Mouse (Mus musculus): ENCODE results near the gene Coq6.
"Not testable (repeated sequence)": the region's sequence is repeated elsewhere in the genome, so short reads cannot be mapped to it uniquely, and the experiment has no call there.

Gene Coq6

DNA sequence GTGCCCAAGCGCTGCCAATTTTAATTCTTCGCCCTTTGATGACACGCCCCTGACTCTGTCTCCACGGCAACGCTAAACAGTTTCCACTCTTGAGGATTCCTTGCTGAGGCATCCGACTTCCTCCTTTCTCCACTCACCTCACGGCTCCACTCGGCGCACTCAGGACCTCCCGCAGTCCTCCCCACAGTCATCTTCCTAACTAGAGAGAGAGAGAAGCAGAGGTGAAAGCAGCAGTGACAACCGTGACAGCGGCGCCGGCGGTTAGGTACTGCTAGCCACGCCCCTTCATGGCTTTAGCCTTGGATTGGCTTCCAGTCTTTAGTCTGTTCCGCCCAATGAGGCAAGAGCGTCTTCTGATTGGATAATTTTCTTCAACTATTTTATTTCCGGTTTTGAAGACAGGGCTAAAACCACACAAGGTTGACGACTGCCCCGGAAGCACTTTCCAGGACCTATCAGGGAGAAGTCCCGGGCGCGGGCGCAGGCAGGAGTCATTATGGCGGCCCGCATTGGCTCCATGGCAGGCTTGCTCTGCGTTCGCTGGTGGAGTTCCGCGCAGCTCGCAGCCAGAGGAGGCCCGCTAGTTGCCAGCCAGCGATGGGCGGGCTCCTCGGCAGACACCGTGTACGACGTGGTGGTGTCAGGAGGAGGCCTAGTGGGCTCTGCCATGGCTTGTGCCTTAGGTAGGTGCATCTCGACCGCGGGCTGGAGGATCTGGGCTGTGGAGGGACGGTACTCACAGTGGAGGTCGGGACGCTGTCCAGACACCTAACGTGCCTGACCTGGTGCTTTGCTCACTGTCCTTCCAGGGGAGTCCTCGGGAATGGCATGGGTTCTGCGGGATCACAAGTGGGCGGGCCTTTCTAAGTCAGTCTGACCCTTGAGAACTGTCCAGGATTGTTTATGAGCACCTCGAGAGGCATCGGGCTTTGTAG, at the start of gene Coq6, which contains the start of gene Fam161b:
Gene Coq6, plus strand, starts transcription at position 103 of the 935 bp plus-strand sequence.
Gene Fam161b, minus strand, starts transcription at position 279 of the 935 bp plus-strand sequence.
- DNase-seq (ENCODE audit: low spot score): peak; percentile 89

DNA sequence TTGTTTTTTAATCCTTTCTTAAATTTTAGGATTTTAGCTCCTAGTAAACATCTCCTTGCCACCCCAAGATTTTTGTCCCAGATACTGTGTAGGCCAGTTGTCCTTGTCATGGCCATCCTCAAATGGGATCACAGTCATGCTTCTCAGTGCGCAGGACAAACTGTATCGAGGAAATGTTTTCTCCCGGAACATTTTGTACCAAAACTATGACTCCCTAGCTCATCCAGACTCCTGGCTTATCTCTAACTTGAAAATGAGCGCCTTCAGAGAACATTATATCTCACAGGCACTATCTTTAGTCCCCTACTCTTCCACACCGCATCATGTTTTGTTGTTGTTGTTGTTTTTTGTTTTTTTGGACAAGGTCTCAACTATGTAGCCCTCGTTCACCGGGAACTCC, 45.5 kb upstream of the Coq6 start:
- no peak for DNase-seq (ENCODE audit: low spot score)

DNA sequence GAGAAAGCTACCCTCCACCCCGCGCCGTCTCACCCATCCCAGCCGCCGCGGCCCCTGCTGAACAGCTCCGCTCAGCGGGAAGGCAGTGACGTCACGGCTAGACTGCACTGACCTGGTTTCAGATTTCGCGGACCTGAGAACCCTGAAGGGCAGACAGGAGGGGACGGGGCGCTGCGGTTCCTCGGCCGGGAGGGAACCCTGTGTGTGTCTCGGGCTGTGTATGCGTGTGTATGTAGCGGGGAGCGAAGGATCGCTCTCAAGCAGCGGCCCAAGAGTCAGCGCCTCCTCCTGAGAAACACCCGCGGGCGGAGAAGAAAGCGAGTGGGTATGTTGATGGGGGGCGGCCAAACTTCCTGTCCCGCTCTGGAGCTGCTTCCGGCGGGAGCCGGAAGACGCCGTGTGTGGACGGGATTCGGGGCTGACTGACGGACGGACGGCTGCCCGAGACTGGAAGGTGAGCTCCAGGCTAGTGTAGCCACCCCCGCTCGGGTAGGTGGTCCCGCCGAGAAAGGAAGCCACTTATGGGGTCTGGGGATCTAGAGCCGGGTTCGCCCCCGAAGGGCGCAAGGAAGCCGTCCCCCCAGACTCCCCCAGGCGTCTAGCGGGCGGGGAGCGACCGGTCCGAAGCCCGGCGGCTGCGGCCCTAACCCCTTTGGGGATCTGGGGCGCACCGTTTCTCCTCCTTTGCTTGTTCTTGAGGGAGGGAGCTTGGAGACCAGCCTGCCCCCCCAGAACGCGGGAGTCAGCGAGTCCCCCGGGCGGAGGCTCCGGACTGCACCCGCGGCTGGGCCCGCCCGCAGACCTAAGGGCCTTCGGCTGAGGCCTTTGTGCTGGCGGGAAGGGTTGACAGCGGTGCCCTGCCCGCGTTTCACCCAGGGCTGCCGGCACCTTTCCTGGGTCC, 44.5 kb upstream of the Coq6 start, which contains the start of gene Zfp410:
Gene Zfp410, plus strand, starts transcription at position 132 of the 901 bp plus-strand sequence.
- peak; percentile 84 for DNase-seq (ENCODE audit: low spot score)

DNA sequence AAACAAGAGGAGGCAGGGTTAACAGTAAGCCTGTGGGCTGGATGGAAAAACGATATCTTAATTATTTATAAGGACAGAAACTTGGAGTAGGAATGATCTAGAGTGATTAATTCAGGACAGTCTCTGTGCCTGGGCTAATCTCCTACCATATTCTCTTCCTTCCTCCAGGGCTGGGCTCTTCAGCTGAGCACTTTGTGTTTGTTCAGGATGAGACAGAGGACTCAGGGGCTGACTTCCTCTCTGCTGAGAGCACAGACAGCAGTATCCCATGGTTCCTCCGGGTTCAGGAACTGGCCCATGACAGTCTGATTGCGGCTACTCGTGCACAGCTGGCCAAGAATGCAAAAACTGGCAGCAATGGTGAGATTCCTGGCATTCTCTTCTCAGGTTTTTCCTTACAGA, 34.3 kb upstream of the Coq6 start:
- no peak for DNase-seq (ENCODE audit: low spot score)

DNA sequence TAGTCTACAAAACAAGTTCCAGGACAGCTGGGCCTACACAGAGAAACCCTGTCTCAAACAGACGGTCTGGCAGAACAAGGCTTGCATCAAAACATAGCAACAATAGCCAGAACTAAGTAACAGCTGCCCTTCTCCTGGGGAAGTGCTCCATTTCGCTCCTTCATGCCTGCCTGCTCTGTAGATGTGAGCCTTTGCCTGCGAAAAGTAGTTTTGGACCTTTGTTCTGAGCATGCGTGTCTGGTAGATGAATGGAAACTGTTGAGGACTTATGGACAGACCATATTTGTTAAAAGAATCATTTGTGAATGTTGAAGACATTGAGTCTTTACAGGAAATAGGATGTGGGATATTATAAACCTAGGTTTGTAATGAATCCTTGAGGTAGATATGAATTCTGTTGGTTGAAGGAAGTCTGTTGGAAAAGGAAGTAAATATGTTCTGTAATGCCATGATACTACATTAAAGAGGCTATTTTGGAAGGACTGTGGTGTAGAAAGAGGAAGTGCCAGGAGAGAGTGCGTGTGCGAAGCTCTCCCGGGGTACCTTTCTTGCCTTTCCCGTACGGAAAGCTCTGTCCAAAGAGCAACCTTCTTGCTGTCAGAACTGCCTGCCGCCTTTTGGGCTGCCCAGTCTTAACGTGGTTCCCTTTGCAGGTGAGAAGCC, 24.4 kb upstream of the Coq6 start:
- DNase-seq (ENCODE audit: low spot score): no peak

DNA sequence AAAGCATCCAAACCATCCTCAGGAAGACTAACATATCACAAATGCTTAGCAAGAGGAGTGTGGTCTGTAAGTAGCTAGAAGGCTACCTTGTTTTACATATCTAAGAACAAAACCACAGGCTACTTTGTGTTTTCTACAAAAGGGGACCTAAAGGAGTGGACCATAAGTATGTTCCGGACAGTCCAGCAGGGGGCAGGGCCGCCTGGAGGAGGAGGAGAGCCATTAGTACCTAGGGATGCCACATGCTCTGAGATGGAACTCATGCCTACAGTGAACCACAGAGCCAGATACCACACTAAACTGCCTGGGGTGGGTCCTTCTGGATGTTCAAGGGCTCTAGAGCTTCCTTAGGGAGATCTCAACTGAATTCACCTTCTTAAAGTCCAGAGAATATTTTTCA, 14.3 kb upstream of the Coq6 start:
- peak; percentile 36 for DNase-seq (ENCODE audit: low spot score)

DNA sequence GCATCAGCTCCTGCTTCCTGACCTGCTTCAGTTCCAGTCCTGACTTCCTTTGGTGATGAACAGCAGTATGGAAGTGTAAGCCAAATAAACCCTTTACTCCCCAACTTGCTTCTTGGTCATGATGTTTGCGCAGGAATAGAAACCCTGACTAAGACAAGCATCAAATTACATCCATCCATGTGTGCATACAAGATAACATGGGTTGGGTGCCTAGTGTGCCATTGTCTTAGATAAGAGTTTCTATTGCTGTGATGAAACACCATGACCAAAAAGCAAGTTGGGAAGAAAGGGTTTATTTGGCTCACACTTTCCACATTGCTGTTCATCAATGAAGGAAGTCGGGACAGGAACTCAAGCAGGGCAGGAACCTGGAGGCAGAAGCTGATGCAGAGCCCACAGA, 2.8 kb upstream of the Coq6 start:
- not testable (repeated sequence) for DNase-seq (ENCODE audit: low spot score)

DNA sequence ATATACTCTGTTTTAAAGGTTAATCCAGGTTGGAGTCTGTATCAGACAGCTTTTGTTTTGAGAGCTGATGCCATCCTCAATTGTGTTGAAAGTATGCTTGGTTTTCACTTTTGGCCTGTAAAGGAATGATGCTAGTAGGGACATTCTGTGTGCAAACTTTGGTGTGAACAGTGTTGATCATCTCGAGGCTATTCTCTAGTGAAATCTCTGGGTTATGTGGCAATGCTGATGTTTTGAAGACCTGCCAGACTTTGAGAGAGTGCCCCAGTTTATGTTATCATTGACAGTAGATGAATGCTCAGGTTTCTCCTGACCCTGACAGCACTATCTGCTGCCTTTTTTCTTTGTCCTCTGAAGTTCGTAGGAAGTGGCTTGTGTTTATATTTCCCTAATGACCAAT, 1.4 kb downstream of the Coq6 start:
- DNase-seq (ENCODE audit: low spot score): no peak

DNA sequence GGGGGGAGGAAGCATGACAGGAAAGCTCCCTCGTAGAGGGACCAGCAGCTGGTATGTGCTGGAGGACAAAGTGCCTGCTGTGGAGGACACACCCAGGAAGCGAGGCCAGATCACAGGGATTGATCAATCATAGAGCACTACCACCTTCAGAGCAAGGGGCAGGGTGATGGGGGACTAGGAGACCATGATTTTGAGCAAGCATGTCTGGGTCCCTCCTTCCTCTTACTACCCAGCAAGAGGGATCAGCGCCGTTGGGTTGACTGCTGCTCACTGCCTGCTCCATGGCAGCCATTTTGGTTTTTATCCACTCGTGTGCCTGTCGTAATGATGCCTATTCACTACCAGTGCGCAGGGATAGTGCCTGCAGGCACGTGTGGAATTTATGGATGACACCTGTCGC, 2.8 kb downstream of the Coq6 start:
- DNase-seq (ENCODE audit: low spot score): no peak

DNA sequence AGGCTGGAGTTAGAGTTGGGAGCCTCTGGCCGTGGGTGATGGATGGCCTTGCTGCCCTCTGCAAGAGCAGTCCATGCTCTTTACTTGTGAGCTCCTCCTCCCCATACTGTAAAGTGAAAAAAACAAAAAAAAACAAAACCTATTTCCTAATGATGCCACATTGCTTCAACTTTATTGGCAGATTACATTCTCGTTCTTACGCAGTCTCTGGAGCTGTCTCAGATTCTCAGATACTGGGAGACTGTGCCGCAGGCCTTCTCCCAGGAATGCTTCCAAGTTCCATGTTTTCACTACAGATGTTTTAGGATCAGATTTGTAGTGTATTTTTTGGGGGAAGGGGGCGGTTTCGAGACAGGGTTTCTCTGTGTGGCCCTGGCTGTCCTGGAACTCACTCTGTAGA, 3.7 kb downstream of the Coq6 start:
- no peak for DNase-seq (ENCODE audit: low spot score)

DNA sequence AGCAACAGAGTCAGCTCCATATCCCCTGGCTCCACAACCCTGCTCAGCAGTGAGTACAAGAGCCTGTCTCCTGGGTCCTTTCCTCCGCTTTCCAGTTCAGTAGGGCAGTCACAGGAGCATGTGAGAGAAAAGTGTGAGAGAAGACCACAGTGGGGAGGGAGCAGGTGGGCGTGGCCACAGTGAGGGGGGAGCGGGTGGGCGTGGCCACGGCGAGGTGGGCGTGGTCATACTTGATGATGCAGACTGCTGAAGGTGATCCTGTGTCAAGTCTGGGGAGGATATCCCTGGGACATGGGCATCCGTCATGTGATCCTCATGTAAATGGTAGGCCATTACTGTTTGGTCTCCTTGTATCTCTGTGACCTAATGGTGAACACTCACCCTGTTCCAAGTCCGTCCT, 5.5 kb downstream of the Coq6 start:
- no peak for DNase-seq (ENCODE audit: low spot score)

DNA sequence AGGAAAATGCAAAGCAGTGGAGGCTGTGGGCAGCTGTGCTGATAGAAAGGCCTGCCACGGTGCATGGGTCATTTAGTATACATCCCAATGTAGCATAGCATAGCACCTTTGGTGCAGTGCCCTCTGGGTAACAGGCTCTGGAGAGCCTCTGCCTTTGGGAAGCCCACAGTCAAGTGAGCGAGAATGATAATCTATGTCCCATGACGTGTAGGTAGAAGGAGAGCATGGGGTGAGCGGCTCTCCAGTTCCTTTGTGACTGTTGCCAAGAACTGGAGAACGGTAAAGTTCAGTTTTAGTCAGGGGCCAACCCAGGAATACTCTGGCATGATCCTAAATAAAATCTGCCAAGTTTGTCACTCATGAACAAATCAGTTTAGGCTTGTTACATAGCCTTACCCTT, 10.2 kb downstream of the Coq6 start:
- DNase-seq (ENCODE audit: low spot score): no peak

DNA sequence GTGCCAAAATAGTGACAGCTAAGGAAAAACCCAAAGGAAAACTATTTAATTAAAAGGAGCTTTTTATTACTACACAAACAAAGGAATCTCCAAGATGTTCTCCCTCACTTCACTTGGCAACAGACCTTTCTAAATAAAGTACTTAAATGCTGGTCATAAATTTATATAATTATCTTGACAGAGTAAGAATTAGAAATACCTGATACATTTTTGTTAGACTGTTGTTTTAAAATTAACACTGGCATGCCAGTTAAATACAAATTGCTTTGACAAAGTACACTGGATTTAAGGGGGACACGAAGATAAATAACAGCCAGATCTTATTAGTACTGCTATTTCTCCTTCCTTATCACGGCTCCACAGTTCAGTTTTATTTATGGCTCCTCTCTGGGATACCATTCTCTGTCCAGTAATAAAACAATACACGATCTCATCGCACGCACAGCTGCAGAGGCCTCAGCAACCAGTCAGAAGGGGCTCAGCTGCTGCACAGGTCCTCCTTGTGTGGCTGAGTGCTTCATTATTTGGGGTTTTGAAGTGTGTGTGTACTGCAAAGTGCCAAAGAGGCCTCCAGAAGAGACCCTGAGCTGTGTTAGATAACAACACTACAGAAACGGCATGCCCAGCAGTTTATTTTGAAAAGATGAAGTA, 12.5 kb downstream of the Coq6 start:
- DNase-seq (ENCODE audit: low spot score): no peak

DNA sequence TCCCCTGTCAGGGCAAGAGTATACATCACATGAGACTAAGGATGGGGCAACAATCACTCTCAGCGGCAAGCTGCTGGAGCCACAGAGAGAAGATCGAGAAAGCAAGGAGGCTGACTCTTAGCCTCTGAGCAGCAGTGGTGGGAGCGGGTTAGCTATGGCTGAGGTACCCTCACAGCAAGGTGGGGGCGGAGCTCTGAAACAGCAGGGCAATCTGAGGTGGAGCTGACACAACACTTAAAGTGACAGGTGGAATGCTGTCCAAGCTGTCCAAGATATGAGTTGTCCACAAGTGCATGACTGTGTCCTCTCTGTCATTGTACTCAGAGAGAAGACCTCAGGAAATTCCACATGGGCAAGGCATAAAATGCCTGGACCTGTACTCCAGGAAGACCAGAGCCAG, 20.9 kb downstream of the Coq6 start:
- DNase-seq (ENCODE audit: low spot score): no peak

DNA sequence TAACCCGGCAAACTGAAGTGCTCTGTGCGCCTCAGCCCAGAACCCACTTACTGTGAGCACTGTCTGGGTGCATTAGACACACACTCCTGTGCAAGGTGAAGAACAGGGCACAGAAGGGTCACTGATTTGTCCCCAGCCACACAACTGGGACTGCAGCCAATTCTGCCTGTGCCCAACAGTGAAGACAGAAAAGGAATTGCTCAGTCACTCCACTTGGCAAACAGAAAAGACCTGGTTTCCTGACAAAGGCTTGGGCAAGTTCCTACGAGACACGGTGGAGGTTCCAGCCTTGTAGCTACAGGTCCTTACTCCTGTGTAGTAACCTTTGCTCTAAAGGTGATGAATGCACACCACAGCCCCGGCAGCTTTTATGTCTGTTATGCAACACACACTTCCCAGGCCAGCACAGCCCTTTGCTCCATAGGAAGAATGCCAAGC, 23.2 kb downstream of the Coq6 start:
- DNase-seq (ENCODE audit: low spot score): peak; percentile 25

DNA sequence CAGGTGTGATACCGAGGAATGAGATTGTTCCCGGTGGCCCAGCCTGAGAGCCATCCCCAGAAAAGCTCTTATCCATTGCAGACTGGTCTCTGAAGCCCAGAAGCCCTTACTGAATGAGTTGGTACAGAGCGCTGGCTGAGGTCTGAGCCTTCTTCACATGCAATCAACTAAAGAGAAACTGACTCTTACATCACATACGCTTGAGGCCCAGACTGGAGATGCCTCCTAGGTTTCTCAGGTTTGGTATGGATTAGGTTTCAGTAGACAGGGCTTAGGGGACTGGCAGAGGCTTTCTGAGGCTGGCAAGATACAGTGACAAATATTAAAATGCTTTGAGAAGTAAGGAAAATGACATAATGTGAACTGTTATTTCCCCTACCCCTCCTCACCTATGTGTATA, 24.0 kb downstream of the Coq6 start:
- no peak for DNase-seq (ENCODE audit: low spot score)

DNA sequence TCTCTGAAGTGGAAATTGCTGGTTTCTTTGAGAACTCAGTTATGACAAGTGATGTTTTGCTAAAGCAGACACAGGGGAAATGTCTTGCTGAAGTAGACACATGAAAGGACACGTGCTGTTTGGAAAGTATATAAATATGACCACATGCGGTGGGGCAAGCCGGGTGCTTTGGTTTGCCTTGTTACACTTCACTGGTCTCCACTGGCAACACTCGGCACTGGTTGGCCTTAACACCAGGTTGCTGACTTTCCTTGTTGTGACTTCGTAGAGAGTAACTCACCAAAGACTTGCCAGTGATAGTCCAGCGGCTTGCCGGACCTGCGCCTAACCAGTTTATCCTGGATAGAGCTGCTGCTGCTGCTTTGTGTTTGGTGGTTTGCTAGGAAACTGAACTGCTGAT, 26.6 kb downstream of the Coq6 start:
- no peak for DNase-seq (ENCODE audit: low spot score)

DNA sequence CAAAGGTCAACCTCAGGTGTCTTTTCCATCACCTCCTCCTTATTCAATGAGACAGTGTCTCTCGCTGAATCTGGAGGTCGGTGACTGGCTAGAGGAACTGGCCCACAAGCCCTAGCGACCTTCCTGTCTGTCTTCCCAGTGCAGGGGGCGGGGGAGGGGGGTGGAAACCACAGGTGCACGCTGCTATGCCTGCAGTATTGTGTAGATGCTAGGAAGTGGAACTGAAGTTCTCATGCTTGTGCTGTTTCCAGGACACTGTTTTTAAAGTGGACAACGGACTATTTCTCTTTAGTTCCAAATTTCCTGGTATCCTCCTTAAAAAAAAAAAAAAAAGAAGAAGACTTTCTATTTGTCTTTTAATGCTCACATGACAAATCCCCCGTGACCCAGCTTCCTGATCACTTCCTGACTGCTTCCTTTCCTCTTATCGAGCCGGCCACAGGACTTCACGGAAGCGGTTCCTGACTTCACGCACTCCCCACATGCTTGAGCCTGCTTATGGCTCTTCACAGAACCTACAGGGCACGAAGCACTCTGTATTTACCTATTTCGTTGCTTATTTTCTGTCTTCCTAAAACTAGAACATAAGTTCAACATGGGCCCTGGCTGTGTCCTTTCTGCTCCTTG, 27.4 kb downstream of the Coq6 start:
- no peak for DNase-seq (ENCODE audit: low spot score)

DNA sequence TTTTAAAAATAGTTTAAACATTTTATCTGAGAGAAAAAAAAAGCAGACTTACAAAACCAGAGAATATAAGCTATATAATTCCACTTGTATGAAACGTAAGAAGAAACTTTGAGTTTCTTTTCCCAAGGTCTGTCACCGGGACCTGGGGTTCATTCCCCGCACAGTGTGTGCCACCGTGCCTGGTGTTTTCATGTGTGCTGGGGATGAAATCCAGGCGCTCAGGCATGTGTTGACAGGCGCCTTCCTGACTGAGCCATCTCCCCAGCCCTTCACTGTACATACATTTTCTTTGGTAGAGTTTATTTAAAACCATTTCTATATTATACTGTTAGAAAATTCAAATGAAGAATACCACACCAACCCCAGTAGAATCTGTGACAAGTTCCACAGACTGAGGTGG, 28.9 kb downstream of the Coq6 start:
- DNase-seq (ENCODE audit: low spot score): no peak

DNA sequence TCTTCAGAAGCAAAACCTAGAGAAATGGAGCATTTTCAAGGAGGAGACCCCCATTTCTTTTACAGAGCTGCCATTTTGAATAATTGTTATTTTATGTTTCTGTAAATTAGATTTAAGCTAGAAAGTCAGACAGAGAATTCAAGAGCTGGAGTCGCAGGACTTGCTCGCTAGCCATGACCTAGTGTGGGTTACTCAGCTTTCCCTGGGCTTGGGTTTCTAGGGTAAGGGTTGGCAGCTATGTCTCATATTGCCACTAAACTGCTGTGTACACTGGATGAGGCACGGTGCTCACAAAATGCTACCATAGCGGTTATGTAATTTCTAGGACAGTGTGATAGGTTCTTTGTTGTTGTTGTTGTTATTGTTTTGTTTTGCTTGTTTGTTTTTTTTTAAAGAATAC, 31.2 kb downstream of the Coq6 start:
- no peak for DNase-seq (ENCODE audit: low spot score)

DNA sequence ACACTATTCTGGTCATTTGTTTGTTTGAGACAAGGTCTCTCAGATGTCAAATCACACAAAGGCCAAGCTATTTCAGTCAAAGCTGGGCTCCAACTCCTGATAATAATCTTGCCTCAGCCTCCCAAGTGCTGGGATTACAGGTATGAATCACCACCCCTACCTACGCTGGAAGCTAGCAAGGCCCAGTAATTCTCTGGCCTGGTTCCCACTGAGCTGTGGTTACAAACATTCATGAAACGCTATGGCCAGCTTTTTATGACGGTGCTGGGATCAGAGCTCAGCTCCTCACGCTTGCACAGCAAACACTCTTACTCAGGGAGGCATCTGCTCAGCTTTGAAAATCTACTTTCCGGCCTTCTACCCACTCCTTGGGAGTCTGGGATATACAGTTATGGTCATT, 32.4 kb downstream of the Coq6 start:
- no peak for DNase-seq (ENCODE audit: low spot score)

Measured in ovary, postnatal 36 days (tissue).